Mouse (Mus musculus) heart, embryonic 14.5 days (tissue): ENCODE measurements around the gene Elmod3. TPM values are rescaled to one million over a fixed set of nuclear protein-coding genes. Genes with fewer than 3 reads are reported as not detected.

Experiments
- ATAC-seq: fragments of 200-750 bp; cut with Nextera tagmentation; 2 replicates; pipeline ENCODE4 v1.8.0; 2017; ENCODE audit warnings: low read depth, moderate TSS enrichment; ENCODE audit not compliant: insufficient number of reproducible peaks, insufficient read depth, low FRiP score
- H3K27ac ChIP-seq, 2 experiments: fragments of 200-500 bp in 1 of 2; fragments of 300-500 bp in 1 of 2; sonication (generic) in 1 of 2; replicated peaks in 1 of 2; 2 replicates each; pipeline ENCODE4 v1.5.1; 2012 to 2014; ENCODE audit warnings: low read depth in 2 of 2, low read length in 2 of 2, control low read depth in 1 of 2, mild to moderate bottlenecking in 1 of 2, mixed read lengths in 1 of 2; ENCODE audit not compliant: control insufficient read depth in 1 of 2, insufficient read depth in 1 of 2
- H3K27me3 ChIP-seq: fragments of 300-500 bp; sonication (generic); 2 replicates; pipeline ENCODE4 v1.6.1; 2014; ENCODE audit warnings: mild to moderate bottlenecking, low read length, control low read depth; ENCODE audit not compliant: control insufficient read depth, insufficient read depth
- H3K36me3 ChIP-seq: fragments of 300-500 bp; sonication (generic); 2 replicates; pipeline ENCODE4 v1.6.1; 2014; ENCODE audit warnings: mild to moderate bottlenecking, control low read depth, low read length, mixed read lengths; ENCODE audit not compliant: control insufficient read depth, insufficient read depth
- H3K4me1 ChIP-seq, 2 experiments: fragments of 200-500 bp in 1 of 2; fragments of 300-500 bp in 1 of 2; sonication (generic) in 1 of 2; 2 replicates each; pipeline ENCODE4 v1.6.1; 2012 to 2014; ENCODE audit warnings: low read length in 2 of 2, control low read depth in 1 of 2, mixed read lengths in 1 of 2; ENCODE audit not compliant: control insufficient read depth in 2 of 2, insufficient read depth in 2 of 2
- H3K4me2 ChIP-seq: fragments of 300-500 bp; sonication (generic); 2 replicates; pipeline ENCODE4 v1.6.1; 2014; ENCODE audit warnings: mild to moderate bottlenecking, low read length
- H3K4me3 ChIP-seq, 2 experiments: fragments of 200-500 bp in 1 of 2; fragments of 300-500 bp in 1 of 2; sonication (generic) in 1 of 2; 2 replicates each; pipeline ENCODE4 v1.5.1; 2012 to 2014; ENCODE audit warnings: low read length in 2 of 2, mild to moderate bottlenecking in 2 of 2, control low read depth in 1 of 2, low read depth in 1 of 2, moderate library complexity in 1 of 2; ENCODE audit not compliant: control insufficient read depth in 1 of 2, insufficient read depth in 1 of 2
- H3K9ac ChIP-seq: fragments of 300-500 bp; sonication (generic); 2 replicates; pipeline ENCODE4 v1.6.1; 2014; ENCODE audit warnings: mild to moderate bottlenecking, low read length
- H3K9me3 ChIP-seq: fragments of 300-500 bp; sonication (generic); 2 replicates; pipeline ENCODE4 v1.6.1; 2016; ENCODE audit warnings: low read length, control low read depth; ENCODE audit not compliant: control insufficient read depth
- WGBS: fragments of 180-500 bp; shearing (Covaris S2); extraction: QIAGEN DNeasy Blood & Tissue Kit; methylation state at CpG from one replicate; pipeline ENCODE4 v1.1.7; 2014; 5-methylcytosine and 5-hydroxymethylcytosine counted together
- polyA plus RNA-seq: library from polyadenylated mRNA; unstranded; fragments of >200 nt; fragmentation: Nextera tagmentation; extraction: Ambion mirVana; gene quantifications from 2 replicates; pipeline ENCODE4 v1.2.1, GENCODE M21; 2014

Elmod3 gene
- polyA plus RNA-seq, 1 experiment from 2014 or later = 16.3 TPM

DNA sequence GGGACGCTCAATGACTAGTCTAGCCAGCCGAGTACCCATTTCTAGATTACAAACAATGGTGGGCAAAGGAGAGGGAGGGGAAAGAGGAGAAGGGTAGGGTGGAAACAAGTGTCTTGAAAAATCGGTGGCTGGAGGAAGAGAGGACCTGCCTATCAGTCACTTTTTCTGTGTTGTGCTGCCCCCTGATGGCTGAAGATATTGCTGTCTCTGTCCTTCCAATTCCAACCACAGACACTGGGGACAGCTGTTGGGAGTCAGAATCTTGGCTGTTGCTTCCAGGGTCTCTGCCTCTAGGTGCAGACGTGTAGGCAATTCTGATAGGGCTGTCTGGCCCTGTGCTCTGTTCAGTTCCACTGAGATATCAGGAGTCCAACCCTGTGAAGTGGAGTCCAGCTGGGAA, 32.2 kb downstream of the Elmod3 start:
- Histone ChIP-seq H3K4me3 (no peak overlapping the region), H3K4me2 (no peak overlapping the region), H3K9me3 (no peaks in the 10 kb centered on the region), H3K27me3 (no peaks in the 10 kb centered on the region), H3K27ac (no peak overlapping the region), H3K4me1 (peaks cover 2 to 12% of the 10 kb centered on the region in 2 experiments; a peak in 3 of 4 replicates), H3K36me3 (peaks cover 12% of the 10 kb centered on the region; the same call in 1 of the 2 replicates), H3K9ac (no peak overlapping the region)
- ATAC-seq = peak; percentile 50; the same call in 1 of the 2 replicates
- whole genome bisulfite sequencing = 5% methylated on average over 4 of the region's 4 CpGs

DNA sequence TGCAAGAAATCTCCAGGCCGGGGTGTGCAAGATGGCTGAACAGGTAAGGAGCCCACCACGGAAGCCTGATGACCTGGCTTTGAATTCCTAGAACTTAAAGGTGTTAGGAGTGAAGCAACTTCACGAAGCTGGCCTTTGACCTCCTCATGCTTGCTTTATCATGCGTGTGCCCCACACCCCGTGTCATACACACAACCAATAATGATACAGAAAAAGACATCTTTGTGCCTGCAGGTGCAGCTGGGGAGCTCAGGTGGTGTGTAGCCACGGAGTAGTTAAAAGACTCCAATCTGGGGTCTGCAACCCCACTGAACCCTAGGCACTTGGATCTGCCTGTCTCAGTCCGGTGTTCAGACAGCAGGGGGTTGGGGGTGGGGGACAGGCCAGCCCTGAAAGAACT, 32.7 kb downstream of the Elmod3 start:
- no peak overlapping the region for H3K4me2 ChIP-seq
- H3K4me1 ChIP-seq = peaks cover 2 to 12% of the 10 kb centered on the region in 2 experiments; a peak in 3 of 4 replicates
- no peak overlapping the region for H3K9ac ChIP-seq
- no peak overlapping the region for H3K27ac ChIP-seq
- H3K4me3 ChIP-seq = no peak overlapping the region
- H3K36me3 ChIP-seq = peaks cover 12% of the 10 kb centered on the region; the same call in 1 of the 2 replicates
- H3K9me3 ChIP-seq = no peaks in the 10 kb centered on the region
- no peaks in the 10 kb centered on the region for H3K27me3 ChIP-seq
- no peak for ATAC-seq
- 79% methylated on average over 7 of the region's 7 CpGs for WGBS

DNA sequence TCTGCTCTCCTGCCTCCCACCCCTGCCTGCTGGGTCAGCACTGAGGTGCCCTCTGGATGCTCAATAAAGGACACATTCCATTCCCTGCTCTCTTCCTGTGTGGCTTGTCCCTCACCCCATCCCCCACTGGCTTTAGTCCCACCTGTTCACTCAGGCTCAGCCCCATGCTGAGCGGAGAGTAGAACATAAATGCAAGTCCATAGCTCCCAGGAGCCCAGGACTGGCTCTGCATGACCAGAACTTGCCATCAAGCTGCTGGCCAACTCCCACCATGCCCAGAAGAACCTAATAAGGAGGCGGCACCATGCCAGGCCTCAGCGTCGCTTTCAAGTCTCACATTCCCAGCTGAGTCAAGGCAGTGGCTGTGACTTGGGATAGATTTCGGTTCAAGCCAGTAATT, 35.3 kb downstream of the Elmod3 start:
- Histone ChIP-seq H3K9ac (no peak overlapping the region), H3K4me1 (peaks cover 2 to 12% of the 10 kb centered on the region in 2 experiments; a peak in 3 of 4 replicates), H3K36me3 (peaks cover 1% of the 10 kb centered on the region; the same call in 1 of the 2 replicates), H3K4me3 (no peak overlapping the region), H3K27ac (no peak overlapping the region), H3K4me2 (no peak overlapping the region), H3K27me3 (no peaks in the 10 kb centered on the region), H3K9me3 (no peaks in the 10 kb centered on the region)
- 76% methylated on average over 5 of the region's 5 CpGs for WGBS
- ATAC-seq = no peak

GRCm38 (mm10) chr6:72562486-72562885, 35.7 kb downstream of the Elmod3 start:
- 64% methylated on average over 6 of the region's 6 CpGs for WGBS

GRCm38 (mm10) chr6:72560801-72561200, 37.4 kb downstream of the Elmod3 start:
- Histone ChIP-seq H3K27me3 (no peaks in the 10 kb centered on the region), H3K4me3 (no peak overlapping the region), H3K4me2 (no peak overlapping the region), H3K9me3 (no peaks in the 10 kb centered on the region), H3K36me3 (no peaks in the 10 kb centered on the region), H3K4me1 (peaks cover 2 to 8% of the 10 kb centered on the region in 2 experiments; a peak in 3 of 4 replicates), H3K9ac (no peak overlapping the region), H3K27ac (no peak overlapping the region)
- ATAC-seq = no peak
- 81% methylated on average over 8 of the region's 8 CpGs for WGBS

More at GRCm38 (mm10) chr6:72562486-72562885, 35.7 kb downstream of the Elmod3 start:
- H3K4me2 ChIP-seq = no peak overlapping the region
- H3K4me1 ChIP-seq = peaks cover 2 to 12% of the 10 kb centered on the region in 2 experiments; a peak in 3 of 4 replicates
- no peaks in the 10 kb centered on the region for H3K27me3 ChIP-seq
- H3K4me3 ChIP-seq = no peak overlapping the region
- no peak for ATAC-seq
- H3K27ac ChIP-seq = no peak overlapping the region
- H3K9me3 ChIP-seq = no peaks in the 10 kb centered on the region
- H3K9ac ChIP-seq = no peak overlapping the region
- H3K36me3 ChIP-seq = no peaks in the 10 kb centered on the region

DNA sequence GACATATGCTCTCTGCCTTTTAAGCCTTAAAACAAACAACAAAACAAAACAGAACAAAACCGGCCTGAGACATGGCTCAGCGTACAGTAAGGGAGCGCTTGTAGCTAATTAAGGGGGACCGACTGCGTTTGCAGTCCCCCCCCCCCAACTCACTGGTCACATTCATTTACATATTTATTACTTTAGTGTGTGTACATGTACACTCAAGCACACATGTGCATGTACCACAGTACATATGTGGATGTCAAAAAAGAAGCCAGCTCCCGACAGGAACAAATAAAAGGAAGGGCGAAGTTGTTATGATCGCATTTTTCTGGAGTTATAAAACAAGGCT, 45.2 kb downstream of the Elmod3 start:
- peak overlapping the region; percentile 42 to 87 for H3K27ac ChIP-seq
- H3K4me3 ChIP-seq = peak overlapping the region; percentile 38 to 46
- peak overlapping the region; percentile 67 for H3K9ac ChIP-seq
- peak overlapping the region; percentile 85 for H3K4me2 ChIP-seq
- H3K36me3 ChIP-seq = no peaks in the 10 kb centered on the region
- no peak for ATAC-seq
- 17% methylated on average over 8 of the region's 8 CpGs for WGBS
- H3K27me3 ChIP-seq = no peaks in the 10 kb centered on the region
- peaks cover 2 to 10% of the 10 kb centered on the region in 2 experiments; a peak in 3 of 4 replicates for H3K4me1 ChIP-seq
- no peaks in the 10 kb centered on the region for H3K9me3 ChIP-seq

- Histone ChIP-seq H3K27ac (peak overlapping the region; percentile 42 to 87), H3K27me3 (no peaks in the 10 kb centered on the region), H3K36me3 (no peaks in the 10 kb centered on the region), H3K4me3 (peak overlapping the region; percentile 38 to 46), H3K4me2 (peak overlapping the region; percentile 85), H3K4me1 (peaks cover 2 to 10% of the 10 kb centered on the region in 2 experiments; a peak in 3 of 4 replicates), H3K9me3 (no peaks in the 10 kb centered on the region), H3K9ac (peak overlapping the region; percentile 67)
- peak; percentile 84 for ATAC-seq
- WGBS = 18% methylated on average over 27 of the region's 27 CpGs
Observed at GRCm38 (mm10) chr6:72552171-72553078, 45.8 kb downstream of the Elmod3 start.
